Mouse (Mus musculus) heart, adult 2 months (tissue): Measurements from ENCODE around the gene Rgl3. TPM values are rescaled to one million over a fixed set of nuclear protein-coding genes. Genes with fewer than 3 reads are reported as not detected.

Experiments used
- DNase-seq, 2 experiments: peaks; one replicate each; pipeline ENCODE4 v3.0.0; 2021
- H3K27ac ChIP-seq: fragments of 200-600 bp; 2 replicates; pipeline ENCODE4 v1.8.1; 2022
- H3K27me3 ChIP-seq: fragments of 200-500 bp; 2 replicates; pipeline ENCODE4 v1.6.1; 2012; ENCODE audit warnings: mild to moderate bottlenecking, low read length, inconsistent platforms, mixed read lengths; ENCODE audit not compliant: control insufficient read depth, insufficient read depth
- H3K36me3 ChIP-seq: fragments of 200-500 bp; 2 replicates; pipeline ENCODE4 v1.6.1; 2012; ENCODE audit warnings: low read length, inconsistent platforms; ENCODE audit not compliant: control insufficient read depth, insufficient read depth
- H3K4me1 ChIP-seq: fragments of 200-500 bp; 2 replicates; pipeline ENCODE4 v1.6.1; 2011; ENCODE audit warnings: low read length; ENCODE audit not compliant: control insufficient read depth, insufficient read depth
- H3K4me3 ChIP-seq: fragments of 200-600 bp; 2 replicates; pipeline ENCODE4 v1.8.1; 2022
- H3K79me2 ChIP-seq: fragments of 200-500 bp; replicated peaks from 2 replicates; pipeline ENCODE4 v1.6.1; 2012; ENCODE audit warnings: mild to moderate bottlenecking, inconsistent platforms, low read length, moderate library complexity, mixed read lengths; ENCODE audit not compliant: control insufficient read depth, insufficient read depth
- H3K9ac ChIP-seq: fragments of 200-500 bp; 2 replicates; pipeline ENCODE4 v1.6.1; 2012; ENCODE audit warnings: low read depth, mild to moderate bottlenecking, control low read depth, inconsistent platforms, low read length, mixed read lengths
- CTCF ChIP-seq: fragments of 200-600 bp; IDR thresholded peaks from 2 replicates; pipeline ENCODE4 v1.8.1; 2022; ENCODE audit warnings: antibody characterized with exemption, mild to moderate bottlenecking, moderate library complexity
- EP300 ChIP-seq: fragments of 200-500 bp; IDR thresholded peaks from 2 replicates; pipeline ENCODE4 v1.6.1; 2011; ENCODE audit warnings: low read depth, low read length, control low read depth; ENCODE audit not compliant: insufficient read depth
- POLR2A ChIP-seq: fragments of 200-500 bp; IDR thresholded peaks from 2 replicates; pipeline ENCODE4 v1.6.1; 2011; ENCODE audit warnings: mild to moderate bottlenecking, low read depth, low read length, control low read depth; ENCODE audit not compliant: insufficient read depth
- WGBS: fragments of 180-500 bp; shearing (Covaris S2); methylation state at CpG from one replicate; pipeline ENCODE4 v1.1.7; 2018; 5-methylcytosine and 5-hydroxymethylcytosine counted together
- intact Hi-C: fragments of 180-260 bp; cut with DNase I; formaldehyde crosslinking; loops from one replicate; pipeline ENCODE4 v1.15.1; 2025
- polyA plus RNA-seq: library from polyadenylated mRNA; depleted of rRNA; stranded (reverse); fragments of >200 nt; gene quantifications from 2 replicates; pipeline ENCODE4 v1.2.3, GENCODE M21; 2012
- total RNA-seq, 2 experiments: library from RNA; stranded (reverse); gene quantifications; 2 replicates each; pipeline ENCODE4 v1.2.3; 2021

Rgl3 gene
- total and polyA plus RNA-seq, 3 experiments = 4.2 to 13.9 (median 4.8) TPM

DNA sequence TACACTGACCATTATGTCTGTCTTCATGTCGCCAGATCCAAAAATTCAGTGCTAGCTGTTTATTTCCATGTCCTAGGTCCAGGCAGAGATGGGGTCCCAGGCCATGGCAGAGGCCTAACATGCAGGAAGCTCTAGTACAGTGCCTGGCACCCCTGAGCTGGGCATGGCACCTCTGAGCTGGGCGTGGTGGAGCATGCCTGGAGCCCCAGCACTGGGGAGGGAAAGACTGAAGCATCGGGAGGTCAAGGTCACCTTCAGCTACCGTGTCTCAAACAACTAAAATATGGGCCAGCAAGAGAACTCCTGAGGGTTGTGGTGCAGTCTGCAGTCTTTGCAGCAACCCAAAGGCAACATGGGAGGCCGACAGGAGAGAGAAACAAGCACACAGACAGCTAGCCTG lies 30.9 kb downstream of the Rgl3 start:
- WGBS = 71% methylated on average over 5 of the region's 5 CpGs
- no peak for TF ChIP-seq POLR2A
- TF ChIP-seq EP300 = no peak
- no peak for TF ChIP-seq CTCF
- intact Hi-C loops = no loop called here
- H3K27me3 ChIP-seq = no peaks in the 10 kb centered on the region
- H3K4me3 ChIP-seq = no peak overlapping the region
- H3K79me2 ChIP-seq = no peaks in the 10 kb centered on the region
- no peaks in the 10 kb centered on the region; the same call in 1 of the 2 replicates for H3K4me1 ChIP-seq
- H3K9ac ChIP-seq = no peak overlapping the region
- H3K27ac ChIP-seq = no peak overlapping the region
- DNase-seq = no peak
- H3K36me3 ChIP-seq = no peaks in the 10 kb centered on the region

GRCm38 (mm10) chr9:21955570-21956281 lies 33.5 kb downstream of the Rgl3 start, which contains the start of gene Swsap1:
Gene Swsap1, plus strand, starts transcription at chr9:21955755.
- Histone ChIP-seq H3K79me2 (no peaks in the 10 kb centered on the region), H3K4me3 (peak within 1 kb of the TSS; percentile 87), H3K27ac (peak within 1 kb of the TSS; percentile 98), H3K27me3 (no peaks in the 10 kb centered on the region), H3K36me3 (no peaks in the 10 kb centered on the region), H3K9ac (peak within 1 kb of the TSS; percentile 82), H3K4me1 (no peaks in the 10 kb centered on the region)
- peak; percentile 99 for DNase-seq
- TF ChIP-seq CTCF = no peak
- peak; percentile 71 for TF ChIP-seq POLR2A
- TF ChIP-seq EP300 = peak; percentile 69
- intact Hi-C loops = loop anchor here (2.0 kb wide), 2 partner anchors 31 to 47 kb away; partner anchors contain the start of genes Ccdc151 and Prkcsh
- WGBS = under 1% methylated on average over 54 of the region's 54 CpGs

DNA sequence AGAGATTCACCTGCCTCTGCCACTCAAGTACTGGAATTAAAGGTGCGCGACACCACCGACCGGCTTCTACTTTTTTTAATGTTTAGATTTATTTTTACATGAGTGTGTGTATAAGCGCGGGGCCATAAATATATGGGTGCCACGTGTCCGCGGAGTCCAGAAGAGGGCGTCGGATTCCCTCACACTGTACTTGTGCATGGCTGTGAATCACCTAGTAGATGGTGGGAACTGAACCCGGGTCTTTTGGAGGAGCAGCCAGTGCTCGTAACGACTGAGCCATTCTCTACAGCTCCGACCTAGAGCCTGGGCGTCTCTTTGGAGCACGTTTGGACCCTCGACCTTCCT lies 34.0 kb downstream of the Rgl3 start:
- Histone ChIP-seq H3K9ac (peak overlapping the region; percentile 35; the same call in 1 of the 2 replicates), H3K4me3 (peak overlapping the region; percentile 87), H3K79me2 (no peaks in the 10 kb centered on the region), H3K4me1 (no peaks in the 10 kb centered on the region), H3K36me3 (no peaks in the 10 kb centered on the region), H3K27me3 (no peaks in the 10 kb centered on the region), H3K27ac (peak overlapping the region; percentile 98)
- intact Hi-C loops = loop anchor here (2.0 kb wide), 2 partner anchors 30 to 48 kb away; partner anchors contain the start of genes Ccdc151 and Prkcsh
- 2% methylated on average over 18 of the region's 18 CpGs for WGBS
- no peak for TF ChIP-seq POLR2A
- 0 out of 2 replicates have a peak, but pooled peaks have one; percentile 46 for TF ChIP-seq EP300
- peak; percentile 55 for TF ChIP-seq CTCF
- no peak for DNase-seq

GRCm38 (mm10) chr9:21954635-21955034 lies 34.6 kb downstream of the Rgl3 start:
- TF ChIP-seq POLR2A (no peak), EP300 (no peak), CTCF (no peak)
- no peaks in the 10 kb centered on the region for H3K79me2 ChIP-seq
- no peak overlapping the region for H3K4me3 ChIP-seq
- H3K27me3 ChIP-seq = no peaks in the 10 kb centered on the region
- no peak overlapping the region for H3K27ac ChIP-seq
- no peak for DNase-seq
- H3K4me1 ChIP-seq = no peaks in the 10 kb centered on the region
- intact Hi-C loops = loop anchor here (2.0 kb wide), 2 partner anchors 30 to 48 kb away; partner anchors contain the start of genes Ccdc151 and Prkcsh
- no peak overlapping the region for H3K9ac ChIP-seq
- WGBS = 70% methylated on average over 3 of the region's 3 CpGs
- H3K36me3 ChIP-seq = no peaks in the 10 kb centered on the region

- H3K27me3 ChIP-seq = no peaks in the 10 kb centered on the region
- no peak for TF ChIP-seq POLR2A
- 5% methylated on average over 3 of the region's 3 CpGs for WGBS
- H3K4me1 ChIP-seq = no peaks in the 10 kb centered on the region
- no peak overlapping the region for H3K27ac ChIP-seq
- no peak for DNase-seq
- H3K36me3 ChIP-seq = no peaks in the 10 kb centered on the region
- no peak overlapping the region for H3K9ac ChIP-seq
- intact Hi-C loops = no loop called here
- H3K79me2 ChIP-seq = no peaks in the 10 kb centered on the region
- no peak overlapping the region for H3K4me3 ChIP-seq
Observed at GRCm38 (mm10) chr9:21953600-21953999, 35.6 kb downstream of the Rgl3 start.

GRCm38 (mm10) chr9:21951977-21952376 lies 37.3 kb downstream of the Rgl3 start:
- H3K9ac ChIP-seq = no peak overlapping the region
- H3K79me2 ChIP-seq = no peaks in the 10 kb centered on the region
- DNase-seq = no peak
- intact Hi-C loops = no loop called here
- TF ChIP-seq CTCF = 0 out of 2 replicates have a peak, but pooled peaks have one; percentile 20
- no peak for TF ChIP-seq EP300
- TF ChIP-seq POLR2A = no peak
- H3K27ac ChIP-seq = no peak overlapping the region
- H3K4me1 ChIP-seq = no peaks in the 10 kb centered on the region
- WGBS = 73% methylated on average over 3 of the region's 3 CpGs
- H3K4me3 ChIP-seq = no peak overlapping the region
- H3K27me3 ChIP-seq = peaks cover 2% of the 10 kb centered on the region; the same call in 1 of the 2 replicates
- no peaks in the 10 kb centered on the region for H3K36me3 ChIP-seq
